Mouse (Mus musculus) testis, adult 10 weeks (tissue): Measurements from ENCODE around the gene Zfp113. TPM values are rescaled to one million over a fixed set of nuclear protein-coding genes. Genes with fewer than 3 reads are reported as not detected.

Experiments
- polyA plus RNA-seq: library from polyadenylated mRNA; stranded (reverse); fragments of 350-450 nt; fragmentation: Illumina TruSeq; extraction: RNeasy Lipid Tissue Mini Kit (QIAGEN cat#74804); gene quantifications from one replicate; pipeline ENCODE4 v1.2.3, GENCODE M21; 2014; ENCODE audit warnings: low read depth, low replicate concordance

The Zfp113 gene
- 6.7 TPM for polyA plus RNA-seq

DNA sequence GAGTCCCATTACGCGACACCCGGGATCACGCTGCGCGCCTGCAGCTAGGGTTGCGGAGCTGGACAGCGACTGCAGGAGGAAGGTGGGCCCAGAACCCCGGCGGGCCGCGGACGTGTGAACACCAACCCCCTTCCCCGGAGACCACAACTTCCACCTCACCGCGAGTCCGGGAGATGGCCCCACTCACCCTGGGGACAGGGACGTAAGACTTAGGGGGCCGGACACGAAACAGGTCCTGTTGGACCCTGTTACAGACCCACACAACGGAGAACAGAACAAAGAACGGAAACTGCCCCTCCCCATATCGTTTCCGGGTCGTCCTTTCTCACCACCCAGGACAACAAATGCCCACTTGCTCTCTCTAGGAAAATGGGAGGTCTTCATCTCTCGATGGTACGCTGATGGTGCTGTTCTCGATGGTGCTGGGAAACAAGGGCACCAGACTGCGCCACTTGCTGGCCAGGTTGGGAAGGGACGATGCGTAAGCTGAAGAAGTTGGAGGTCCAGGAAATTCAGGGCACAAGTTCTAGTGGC, at the start of gene Zfp113:
Gene Zfp113, minus strand, starts transcription at position 302 of the 534 bp plus-strand sequence.

DNA sequence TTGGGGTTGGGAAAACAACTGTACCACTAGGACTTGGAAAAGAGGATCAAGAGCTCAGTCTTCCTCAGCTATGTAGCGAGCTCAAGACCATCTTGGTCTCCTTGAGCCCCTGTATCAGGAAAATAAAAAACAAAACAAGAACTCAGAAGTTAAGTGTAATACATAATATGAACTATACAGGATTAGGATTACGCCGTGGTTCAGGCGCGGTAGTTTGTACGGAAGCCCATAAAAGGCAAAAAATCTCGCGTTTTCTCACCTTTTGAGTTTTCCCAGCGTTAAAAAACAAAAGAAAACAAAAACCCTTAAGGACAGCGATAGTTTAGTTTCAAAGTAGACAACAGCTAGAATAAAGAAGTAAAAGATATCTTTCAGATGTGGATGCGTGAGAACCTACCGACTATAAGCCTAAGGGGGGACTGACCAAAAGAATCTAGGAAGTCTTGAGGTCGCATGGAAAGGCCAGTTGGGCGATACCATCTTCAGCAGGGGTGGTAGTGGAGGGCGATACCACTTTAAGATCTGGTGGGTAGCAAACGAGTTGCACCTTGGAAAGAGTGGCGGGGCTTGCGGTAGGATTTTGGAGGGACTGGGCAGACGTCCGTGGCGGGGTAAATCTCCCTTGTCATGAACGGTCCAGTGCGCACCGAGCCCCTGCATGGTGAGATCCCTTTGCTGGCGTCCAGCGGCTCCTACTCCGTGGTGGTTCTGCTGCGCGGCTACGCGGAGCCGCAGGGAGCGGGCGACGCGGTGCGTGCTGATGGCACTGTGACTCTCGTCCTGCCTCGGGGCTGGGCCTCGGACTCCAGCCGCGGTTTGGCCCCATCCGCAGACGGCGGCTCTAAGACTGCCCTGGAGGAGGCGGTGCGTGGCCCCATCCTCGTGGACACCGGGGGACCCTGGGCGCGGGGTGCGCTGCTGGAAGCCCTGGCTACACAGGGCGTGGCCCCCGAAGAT, 38.5 kb upstream of the Zfp113 start, which contains the start of gene Mblac1:
Gene Mblac1, plus strand, starts transcription at position 544 of the 957 bp plus-strand sequence.

DNA sequence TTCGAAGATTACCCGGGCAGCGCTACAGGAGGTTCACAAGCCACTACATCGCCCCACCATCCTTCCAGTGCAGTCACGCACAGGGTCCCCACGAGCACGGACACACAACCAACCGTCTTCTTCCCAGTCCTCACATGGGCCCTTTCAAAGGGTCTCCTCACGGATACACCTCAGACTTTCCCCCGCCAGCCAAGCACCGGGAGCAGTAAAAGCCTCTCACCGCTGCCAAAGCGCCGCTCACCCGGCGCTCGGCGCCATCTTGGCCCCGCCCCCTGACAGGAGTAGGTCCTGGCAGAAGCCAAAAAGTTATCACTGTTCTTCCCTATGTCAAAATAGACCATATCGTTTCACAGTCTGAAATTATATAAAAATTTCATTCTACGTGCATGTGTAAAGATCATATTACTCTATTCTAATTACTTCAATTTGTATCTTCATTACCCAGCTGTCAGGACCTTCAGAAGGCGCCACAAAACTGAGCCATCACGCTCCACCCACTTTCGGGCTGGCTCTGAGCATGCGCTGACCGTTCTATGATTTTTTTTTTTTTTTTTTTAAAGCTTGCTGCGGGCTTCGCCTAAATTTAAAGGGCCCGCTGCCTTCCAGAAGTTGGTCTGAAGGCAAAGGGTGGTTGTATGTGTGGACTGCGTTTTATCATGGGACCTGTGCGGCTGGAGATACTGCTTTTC, 31.6 kb upstream of the Zfp113 start, which contains the start of the genes Taf6 and Cnpy4:
Gene Taf6, minus strand, starts transcription at position 502 of the 689 bp plus-strand sequence.
Gene Cnpy4, plus strand, starts transcription at position 536 of the 689 bp plus-strand sequence.

DNA sequence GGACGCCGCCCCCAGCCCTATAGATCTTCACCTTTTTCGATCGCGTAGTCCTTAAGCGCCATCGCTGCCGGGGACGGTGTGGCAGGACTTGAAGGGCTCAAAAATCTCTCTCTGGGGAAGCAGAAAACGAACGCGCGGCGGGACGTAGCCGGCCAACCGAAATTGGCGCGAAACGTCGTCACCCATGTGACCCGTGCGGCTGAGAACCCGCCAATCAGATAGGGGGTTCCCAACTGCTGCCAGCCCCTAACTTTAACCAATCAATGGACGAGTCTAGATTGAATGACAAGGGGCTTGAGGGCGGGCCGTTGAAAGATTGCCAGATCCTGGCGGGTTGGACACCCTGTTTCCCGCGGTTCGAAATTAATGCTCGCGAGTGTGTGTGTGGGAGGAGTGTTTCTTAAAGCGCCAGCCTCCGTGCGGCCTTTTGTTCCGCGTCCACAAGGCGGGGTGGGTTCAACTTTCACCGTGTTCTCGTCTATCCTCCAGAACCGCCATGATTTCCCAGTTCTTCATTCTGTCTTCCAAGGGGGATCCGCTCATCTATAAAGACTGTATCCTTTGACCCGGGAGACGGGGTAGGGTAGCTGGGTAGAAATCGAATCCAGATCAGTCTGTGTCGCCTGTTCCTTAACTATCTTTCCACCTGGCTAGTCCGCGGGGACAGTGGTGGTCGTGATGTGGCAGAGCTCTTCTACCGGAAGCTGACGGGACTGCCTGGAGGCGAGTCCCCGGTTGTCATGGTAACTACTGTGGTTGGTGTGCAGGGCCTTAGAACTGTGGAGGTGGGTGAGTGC, 16.3 kb upstream of the Zfp113 start, which contains the start of the genes Ap4m1 and Mcm7:
Gene Ap4m1, plus strand, starts transcription at position 308 of the 797 bp plus-strand sequence.
Gene Mcm7, minus strand, starts transcription at position 728 of the 797 bp plus-strand sequence.

DNA sequence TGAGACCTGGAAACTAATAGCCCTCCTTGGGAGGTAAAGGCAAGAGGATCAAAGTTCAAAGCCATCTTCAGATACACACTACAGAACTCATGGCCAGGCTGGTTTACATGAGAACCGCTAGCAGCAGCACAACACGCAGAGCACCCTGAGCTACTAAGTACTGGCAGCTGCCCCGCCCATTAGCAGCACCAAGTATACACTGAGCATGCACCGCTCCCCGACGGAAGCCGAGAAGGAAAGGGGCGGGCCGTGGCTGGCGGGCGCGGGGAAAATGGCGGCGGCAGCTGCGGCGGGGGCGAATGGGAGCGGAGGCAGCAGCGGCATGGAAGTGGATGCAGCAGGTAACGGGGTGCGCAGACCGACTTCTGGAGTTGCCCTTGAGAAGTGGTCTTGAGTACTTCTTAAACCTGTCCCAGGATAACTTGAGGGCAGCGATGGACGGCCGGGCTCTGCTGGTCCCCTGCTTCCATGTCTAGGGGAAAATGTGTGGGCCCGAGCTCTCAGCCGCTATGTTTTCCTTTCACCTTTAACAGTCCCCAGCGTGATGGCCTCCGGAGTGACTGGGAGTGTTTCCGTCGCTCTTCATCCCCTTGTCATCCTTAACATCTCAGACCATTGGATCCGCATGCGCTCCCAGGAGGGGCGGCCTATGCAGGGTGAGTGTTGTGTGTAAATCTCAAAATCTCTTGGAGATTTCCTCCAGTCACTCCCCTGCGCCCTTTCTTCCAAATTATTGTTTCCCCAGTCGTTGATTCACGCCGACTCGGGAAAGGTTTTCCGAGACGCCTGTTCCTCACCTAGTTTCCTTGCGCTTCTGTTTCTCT, 5.5 kb upstream of the Zfp113 start, which contains the start of gene Cops6:
Gene Cops6, plus strand, starts transcription at position 230 of the 824 bp plus-strand sequence.

DNA sequence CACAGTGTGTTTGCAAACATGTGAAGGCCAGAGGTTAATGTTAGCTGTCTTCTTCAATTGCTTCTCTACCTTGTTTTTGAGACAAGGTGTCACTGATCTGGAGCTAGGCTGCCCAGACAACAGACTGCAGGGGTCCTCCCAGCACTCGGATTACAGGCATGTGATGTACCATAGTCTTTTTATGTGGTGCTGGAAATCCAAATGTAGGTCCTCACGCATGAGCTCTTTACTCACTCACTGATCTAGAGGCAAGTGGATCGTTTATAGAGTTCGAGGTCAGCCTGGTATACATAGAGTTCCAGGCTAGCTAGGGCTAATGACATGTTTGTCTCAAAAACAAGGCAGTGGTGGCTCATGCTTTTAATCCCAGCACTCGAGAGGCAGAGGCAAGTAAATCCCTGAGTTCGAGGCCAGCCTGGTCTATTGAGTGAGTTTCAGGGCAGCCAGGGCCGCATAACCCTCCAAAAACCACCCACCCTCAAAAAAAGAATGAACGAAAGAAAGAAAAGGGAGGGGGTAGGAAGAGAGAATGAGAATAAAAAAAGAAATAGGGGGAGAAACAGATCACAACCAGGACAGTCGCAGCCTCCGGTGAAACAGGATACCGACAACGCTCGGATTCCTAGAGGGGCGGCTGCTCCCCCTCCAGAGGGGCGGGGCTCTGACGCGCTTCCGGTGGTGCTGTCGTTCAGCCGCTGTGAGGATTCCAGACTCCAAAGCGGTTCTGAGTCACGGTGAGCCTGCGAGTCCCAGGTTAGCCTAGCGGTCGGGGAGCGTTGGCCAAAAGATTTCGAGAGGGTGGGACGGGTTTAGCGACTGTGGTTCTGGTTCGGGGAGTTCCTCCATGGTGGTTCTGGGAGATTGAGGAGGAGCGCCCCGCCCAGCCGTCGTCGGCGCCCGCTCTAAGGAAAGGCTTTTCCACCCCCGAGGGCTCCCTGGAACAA, 39.0 kb downstream of the Zfp113 start, which contains the start of gene Zscan21:
Gene Zscan21, plus strand, starts transcription at position 649 of the 944 bp plus-strand sequence.

Other genes with a start within 250 kb of the Zfp113 start
- gene Cyp3a13, start 234.1 kb downstream of the Zfp113 start, polyA plus RNA-seq: 0.39 TPM
- gene Gjc3, start 192.6 kb downstream of the Zfp113 start, polyA plus RNA-seq: not detected
- gene Azgp1, start 174.2 kb downstream of the Zfp113 start, polyA plus RNA-seq: 0.76 TPM
- gene Smok3a, start 134.5 kb downstream of the Zfp113 start, polyA plus RNA-seq: 7.5 TPM
- 7.3 TPM for gene Smok3b, start 134.3 kb downstream of the Zfp113 start, polyA plus RNA-seq
- 5.5 TPM for gene Smok3c, start 102.5 kb downstream of the Zfp113 start, polyA plus RNA-seq
- 16.2 TPM for gene Zkscan1, start 70.7 kb downstream of the Zfp113 start, polyA plus RNA-seq
- gene Zscan21, start 38.8 kb downstream of the Zfp113 start, polyA plus RNA-seq: 109 TPM
- gene Cops6, start 5.3 kb upstream of the Zfp113 start, polyA plus RNA-seq: 89.9 TPM
- 10.5 TPM for gene Ap4m1, start 16.3 kb upstream of the Zfp113 start, polyA plus RNA-seq
- 62.1 TPM for gene Mcm7, start 16.7 kb upstream of the Zfp113 start, polyA plus RNA-seq
- gene Taf6, start 31.7 kb upstream of the Zfp113 start, polyA plus RNA-seq: 14.1 TPM
- gene Cnpy4, start 31.7 kb upstream of the Zfp113 start, polyA plus RNA-seq: 2.8 TPM
- 0.32 TPM for gene Mblac1, start 38.6 kb upstream of the Zfp113 start, polyA plus RNA-seq
- 0.14 TPM for gene Nxpe5, start 70.2 kb upstream of the Zfp113 start, polyA plus RNA-seq
- 0.27 TPM for gene Lamtor4, start 99.7 kb upstream of the Zfp113 start, polyA plus RNA-seq
- gene BC037034, start 108.3 kb upstream of the Zfp113 start, polyA plus RNA-seq: 3.5 TPM
- not detected for gene Gal3st4, start 117.1 kb upstream of the Zfp113 start, polyA plus RNA-seq
- 0.03 TPM for gene Gm43720, start 124.2 kb upstream of the Zfp113 start, polyA plus RNA-seq
- gene Gpc2, start 124.3 kb upstream of the Zfp113 start, polyA plus RNA-seq: 3.1 TPM
- gene Stag3, start 124.5 kb upstream of the Zfp113 start, polyA plus RNA-seq: 511 TPM
- not detected for gene Pvrig, start 186.2 kb upstream of the Zfp113 start, polyA plus RNA-seq